8 mouse cellular contexts compared by ENCODE assay signal in genomic region chr12:27343606-27344410, GRCm38 (mm10). TPM values are rescaled to one million over a fixed set of nuclear protein-coding genes. Genes with fewer than 3 reads are reported as not detected.
DNase-seq lines count a peak whose midpoint lies in the region; ATAC-seq and TF ChIP-seq lines count a peak whose summit lies in the region.

No protein-coding gene starts in this region.

- peak overlapping the region; percentile 94 for H3K4me3 ChIP-seq in limb, embryonic 14.5 days (replicated peaks; ENCODE audit: low read length)
- H3K4me3 ChIP-seq in stomach, embryonic 15.5 days (replicated peaks) = peak overlapping the region; percentile 78

- H3K27me3 ChIP-seq in limb, embryonic 14.5 days (ENCODE audit: control insufficient read depth, insufficient read depth, low read length) = no peaks in the 10 kb centered on the region
- no peaks in the 10 kb centered on the region for H3K27me3 ChIP-seq in stomach, embryonic 15.5 days (replicated peaks)

- peaks cover 9% of the 10 kb centered on the region for H3K36me3 ChIP-seq in limb, embryonic 14.5 days (ENCODE audit: control insufficient read depth, insufficient read depth, low read length)
- H3K36me3 ChIP-seq in stomach, embryonic 15.5 days = no peaks in the 10 kb centered on the region

- H3K4me2 ChIP-seq in limb, embryonic 14.5 days (replicated peaks; ENCODE audit: low read depth, low read length, severe bottlenecking) = peak overlapping the region; percentile 73
- H3K4me2 ChIP-seq in stomach, embryonic 15.5 days = peak overlapping the region; percentile 89

- H3K9ac ChIP-seq in limb, embryonic 14.5 days (ENCODE audit: low read depth, low read length, severe bottlenecking) = peak overlapping the region; percentile 68
- H3K9ac ChIP-seq in stomach, embryonic 15.5 days = peak overlapping the region; percentile 50; the same call in 1 of the 2 replicates

- TF ChIP-seq POLR2A in limb, embryonic 14.5 days (IDR thresholded peaks at IDR 0.05; ENCODE audit: borderline replicate concordance, extremely low read depth, insufficient read depth, insufficient read length) = no peak

- peak overlapping the region; percentile 98 for H3K27ac ChIP-seq in limb, embryonic 14.5 days (replicated peaks; ENCODE audit: low read depth, low read length)
- peak overlapping the region; percentile 94 for H3K27ac ChIP-seq in stomach, embryonic 15.5 days

- H3K4me1 ChIP-seq in limb, embryonic 14.5 days (ENCODE audit: control insufficient read depth, insufficient read depth, low read length) = peaks cover 6% of the 10 kb centered on the region; the same call in 1 of the 2 replicates
- H3K4me1 ChIP-seq in stomach, embryonic 15.5 days = no peaks in the 10 kb centered on the region

- no peak for DNase-seq in frontal cortex, postnatal 14 days (ENCODE audit: low spot score in 2 of 2)
- DNase-seq in right cerebral cortex, adult 18-20 months = peak; percentile 12
- DNase-seq in right cerebral cortex, postnatal 25 days = no peak
- peak; percentile 36 for DNase-seq in limb, embryonic 14.5 days (ENCODE audit: low spot score)
- DNase-seq in kidney, postnatal 14 days = no peak

- no peaks in the 10 kb centered on the region for H3K9me3 ChIP-seq in limb, embryonic 14.5 days (ENCODE audit: control insufficient read depth, low read length)
- H3K9me3 ChIP-seq in stomach, embryonic 15.5 days = no peaks in the 10 kb centered on the region

- ATAC-seq in frontal cortex, adult (ENCODE audit: low TSS enrichment) = 0 out of 2 replicates have a peak, but pooled peaks have one; percentile 13
- ATAC-seq in limb, embryonic 14.5 days (ENCODE audit: low FRiP score, low read depth) = no peak
- ATAC-seq in stomach, embryonic 15.5 days (ENCODE audit: insufficient read depth, low FRiP score, low read depth) = no peak
- no peak for ATAC-seq in activated CD4-positive, CD25-positive, alpha-beta regulatory T cell, adult 4 months

- whole genome bisulfite sequencing in limb, embryonic 14.5 days = 5% methylated on average over 17 of the region's 17 CpGs
- 10% methylated on average over 17 of the region's 17 CpGs for WGBS in stomach, embryonic 15.5 days

RNA-seq across cellular contexts. Expression of gene Sox11, which starts 1.4 kb away (rescaled TPM):
- polyA plus RNA-seq in limb, embryonic 14.5 days (2012; rRNA removed) = 35.1 and 46.0 TPM in 2 replicates
- polyA plus RNA-seq in limb, embryonic 14.5 days (2014; fragmentation: Nextera tagmentation; extraction: Ambion mirVana) = 102 and 139 TPM in 2 replicates
- 30.8 and 35.7 TPM in 2 replicates for polyA plus RNA-seq in stomach, embryonic 15.5 days (2015; fragmentation: Nextera tagmentation; extraction: Ambion mirVana)
- polyA plus RNA-seq in activated CD4-positive, CD25-positive, alpha-beta regulatory T cell, adult 4 months (2017; shearing (Covaris generic)) = under 1 TPM in 1 of 2 experiments, not detected in 1; 0.11 TPM

Comparison
In these comparisons a context has a peak if more than half of its experiments do, and no peak if none do; other contexts are left out.
1. DNase-seq: peak in right cerebral cortex, adult 18-20 months (single experiment) and limb, embryonic 14.5 days (single experiment); none in frontal cortex, postnatal 14 days (0 of 2), right cerebral cortex, postnatal 25 days (single experiment) and kidney, postnatal 14 days (single experiment).
2. RNA of gene Sox11, which starts 1.4 kb away (polyA plus RNA-seq): 35.1 to 139 TPM in limb, embryonic 14.5 days and 30.8 to 35.7 TPM in stomach, embryonic 15.5 days; 0.11 TPM in activated CD4-positive, CD25-positive, alpha-beta regulatory T cell, adult 4 months; every median in the first group is over 10 times any median in the second.